Mouse (Mus musculus) liver, embryonic 16.5 days (tissue): ENCODE measurements around the gene Polr1e. TPM values are rescaled to one million over a fixed set of nuclear protein-coding genes. Genes with fewer than 3 reads are reported as not detected.
A peak's percentile ranks its signal among the peaks of the same experiment; 100 is the strongest.

Source experiments
- ATAC-seq: fragments of 200-750 bp; cut with Nextera tagmentation; 2 replicates; pipeline ENCODE4 v1.8.0; 2017; ENCODE audit warnings: low read depth, mild to moderate bottlenecking, moderate number of reproducible peaks, moderate library complexity
- H3K27ac ChIP-seq: fragments of 300-500 bp; sonication (generic); 2 replicates; pipeline ENCODE4 v1.5.1; 2014; ENCODE audit warnings: mild to moderate bottlenecking, low read length
- H3K27me3 ChIP-seq: fragments of 300-500 bp; sonication (generic); 2 replicates; pipeline ENCODE4 v1.6.1; 2014; ENCODE audit warnings: low read depth, low read length, mixed read lengths; ENCODE audit not compliant: control insufficient read depth, insufficient read depth
- H3K36me3 ChIP-seq: fragments of 300-500 bp; sonication (generic); 2 replicates; pipeline ENCODE4 v1.6.1; 2014; ENCODE audit warnings: mild to moderate bottlenecking; ENCODE audit not compliant: control insufficient read depth, insufficient read depth
- H3K4me1 ChIP-seq: fragments of 300-500 bp; sonication (generic); 2 replicates; pipeline ENCODE4 v1.6.1; 2014; ENCODE audit warnings: low read depth, low read length, mixed read lengths; ENCODE audit not compliant: control insufficient read depth
- H3K4me2 ChIP-seq: fragments of 300-500 bp; sonication (generic); 2 replicates; pipeline ENCODE4 v1.6.1; 2014; ENCODE audit warnings: low read depth, low read length, mixed read lengths
- H3K4me3 ChIP-seq: fragments of 300-500 bp; sonication (generic); 2 replicates; pipeline ENCODE4 v1.5.1; 2014; ENCODE audit warnings: low read depth, mild to moderate bottlenecking, low read length
- H3K9ac ChIP-seq: fragments of 300-500 bp; sonication (generic); 2 replicates; pipeline ENCODE4 v1.6.1; 2014; ENCODE audit warnings: low read depth, low read length
- H3K9me3 ChIP-seq: fragments of 300-500 bp; sonication (generic); replicated peaks from 2 replicates; pipeline ENCODE4 v1.6.1; 2016; ENCODE audit warnings: low read length; ENCODE audit not compliant: control insufficient read depth
- WGBS: fragments of 180-500 bp; shearing (Covaris S2); extraction: QIAGEN DNeasy Blood & Tissue Kit; methylation state at CpG from one replicate; pipeline ENCODE4 v1.1.7; 2014; ENCODE audit not compliant: insufficient replicate concordance; 5-methylcytosine and 5-hydroxymethylcytosine counted together
- polyA plus RNA-seq: library from polyadenylated mRNA; unstranded; fragments of >200 nt; fragmentation: Nextera tagmentation; extraction: Ambion mirVana; gene quantifications from 2 replicates; pipeline ENCODE4 v1.2.1, GENCODE M21; 2015

The Polr1e gene
- polyA plus RNA-seq, 1 experiment from 2014 or later, result 11.4 TPM

- peak; percentile 96 for ATAC-seq
- Histone ChIP-seq H3K9me3 (no peaks in the 10 kb centered on the region), H3K4me2 (peak overlapping the region; percentile 53), H3K27me3 (no peaks in the 10 kb centered on the region), H3K27ac (peak overlapping the region; percentile 80), H3K36me3 (peaks cover 19% of the 10 kb centered on the region), H3K9ac (peak overlapping the region; percentile 48; the same call in 1 of the 2 replicates), H3K4me3 (peak overlapping the region; percentile 14; the same call in 1 of the 2 replicates), H3K4me1 (peaks cover 22% of the 10 kb centered on the region)
- 36% methylated on average over 9 of the region's 9 CpGs for WGBS
Observed at GRCm38 (mm10) chr4:44993847-44994246, 24.5 kb upstream of the Polr1e start.

GRCm38 (mm10) chr4:44994776-44995175 lies 23.6 kb upstream of the Polr1e start:
- no peak overlapping the region for H3K9ac ChIP-seq
- WGBS, result 86% methylated on average over 18 of the region's 18 CpGs

GRCm38 (mm10) chr4:44998071-44998470 lies 20.3 kb upstream of the Polr1e start:
- no peak overlapping the region for H3K4me3 ChIP-seq
- no peak overlapping the region for H3K27ac ChIP-seq
- H3K4me1 ChIP-seq, result peaks cover 22% of the 10 kb centered on the region
- no peak for ATAC-seq
- no peaks in the 10 kb centered on the region for H3K9me3 ChIP-seq
- H3K36me3 ChIP-seq, result peaks cover 11% of the 10 kb centered on the region
- WGBS, result 65% methylated on average over 3 of the region's 3 CpGs
- no peaks in the 10 kb centered on the region for H3K27me3 ChIP-seq
- no peak overlapping the region for H3K4me2 ChIP-seq
- no peak overlapping the region for H3K9ac ChIP-seq

More at GRCm38 (mm10) chr4:44994776-44995175, 23.6 kb upstream of the Polr1e start:
- no peak overlapping the region for H3K4me2 ChIP-seq
- no peak for ATAC-seq
- H3K4me1 ChIP-seq, result peaks cover 22% of the 10 kb centered on the region
- H3K27ac ChIP-seq, result peak overlapping the region; percentile 80; the same call in 1 of the 2 replicates
- H3K36me3 ChIP-seq, result peaks cover 17% of the 10 kb centered on the region
- H3K4me3 ChIP-seq, result no peak overlapping the region
- no peaks in the 10 kb centered on the region for H3K9me3 ChIP-seq
- no peaks in the 10 kb centered on the region for H3K27me3 ChIP-seq

- WGBS, result 67% methylated on average over 6 of the region's 6 CpGs
- Histone ChIP-seq H3K9me3 (no peaks in the 10 kb centered on the region), H3K36me3 (peaks cover 2% of the 10 kb centered on the region; the same call in 1 of the 2 replicates), H3K4me1 (peaks cover 3% of the 10 kb centered on the region), H3K27ac (no peak overlapping the region), H3K4me3 (no peak overlapping the region), H3K27me3 (no peaks in the 10 kb centered on the region), H3K9ac (no peak overlapping the region), H3K4me2 (no peak overlapping the region)
- no peak for ATAC-seq
Observed at GRCm38 (mm10) chr4:45000001-45000400, 18.4 kb upstream of the Polr1e start.

- no peaks in the 10 kb centered on the region for H3K9me3 ChIP-seq
- no peaks in the 10 kb centered on the region for H3K27me3 ChIP-seq
- WGBS, result 57% methylated on average over 3 of the region's 3 CpGs
- no peak overlapping the region for H3K27ac ChIP-seq
- H3K36me3 ChIP-seq, result no peaks in the 10 kb centered on the region
- H3K4me2 ChIP-seq, result no peak overlapping the region
- H3K9ac ChIP-seq, result no peak overlapping the region
- no peak overlapping the region for H3K4me3 ChIP-seq
- no peak for ATAC-seq
- peaks cover 10% of the 10 kb centered on the region for H3K4me1 ChIP-seq
Observed at GRCm38 (mm10) chr4:45005452-45005851, 12.9 kb upstream of the Polr1e start.

- Histone ChIP-seq H3K27ac (peak overlapping the region; percentile 98), H3K4me3 (peak overlapping the region; percentile 95), H3K4me2 (peak overlapping the region; percentile 79), H3K9ac (peak overlapping the region; percentile 98), H3K4me1 (peaks cover 23% of the 10 kb centered on the region), H3K36me3 (no peaks in the 10 kb centered on the region), H3K9me3 (no peaks in the 10 kb centered on the region), H3K27me3 (no peaks in the 10 kb centered on the region)
- ATAC-seq, result no peak
- 14% methylated on average over 11 of the region's 11 CpGs for WGBS
Observed at GRCm38 (mm10) chr4:45010806-45011415, 7.5 kb upstream of the Polr1e start.

- no peaks in the 10 kb centered on the region for H3K27me3 ChIP-seq
- no peaks in the 10 kb centered on the region for H3K9me3 ChIP-seq
- WGBS, result 0% methylated on average over 31 of the region's 31 CpGs
- H3K4me2 ChIP-seq, result peak overlapping the region; percentile 79
- H3K4me1 ChIP-seq, result peaks cover 23% of the 10 kb centered on the region
- H3K9ac ChIP-seq, result peak overlapping the region; percentile 98
- peak overlapping the region; percentile 95 for H3K4me3 ChIP-seq
- no peaks in the 10 kb centered on the region for H3K36me3 ChIP-seq
- ATAC-seq, result no peak
- H3K27ac ChIP-seq, result peak overlapping the region; percentile 98
Observed at GRCm38 (mm10) chr4:45011581-45012104, 6.7 kb upstream of the Polr1e start.

- H3K36me3 ChIP-seq, result no peaks in the 10 kb centered on the region
- ATAC-seq, result peak; percentile 92
- peak within 1 kb of the TSS; percentile 98 for H3K9ac ChIP-seq
- under 1% methylated on average over 59 of the region's 63 CpGs for WGBS
- peaks cover 23% of the 10 kb centered on the region for H3K4me1 ChIP-seq
- peak within 1 kb of the TSS; percentile 95 for H3K4me3 ChIP-seq
- peak within 1 kb of the TSS; percentile 98 for H3K27ac ChIP-seq
- no peaks in the 10 kb centered on the region for H3K27me3 ChIP-seq
- H3K4me2 ChIP-seq, result peak within 1 kb of the TSS; percentile 79
- H3K9me3 ChIP-seq, result no peaks in the 10 kb centered on the region
Observed at GRCm38 (mm10) chr4:45012105-45012975, 6.0 kb upstream of the Polr1e start, which contains the start of gene Zbtb5. Gene Zbtb5, minus strand, starts transcription at chr4:45012412.
